Mouse (Mus musculus): ENCODE measurements around the gene Znfx1.

DNA sequence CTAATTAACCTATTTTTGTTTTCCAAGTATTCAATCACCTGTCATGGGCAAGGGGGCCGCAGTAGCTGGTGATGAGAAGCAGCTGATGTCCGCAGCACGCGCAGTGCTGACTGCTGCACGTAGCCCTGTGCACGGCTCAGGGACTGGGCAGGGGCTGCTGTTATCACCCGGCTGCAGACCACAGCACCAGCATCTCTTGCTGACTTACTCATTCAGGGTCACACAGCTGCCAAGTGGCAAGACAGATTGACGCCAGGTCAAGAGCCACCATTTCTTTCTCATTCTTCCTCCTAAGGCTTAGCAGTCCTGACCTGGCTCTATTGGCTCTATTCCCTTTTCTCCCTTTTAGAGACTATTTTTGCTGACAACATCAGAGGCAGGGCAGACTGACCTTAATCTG lies 23.4 kb downstream of the Znfx1 start:
- no peak for TF ChIP-seq CTCF (IDR thresholded peaks at IDR 0.05; ENCODE audit: low read depth)
- TF ChIP-seq EP300 (optimal IDR thresholded peaks at IDR 0.05), result no peak

Measured in stomach, postnatal 0 days (tissue).